Mouse (Mus musculus): Measurements from ENCODE around the gene Efhb. TPM values are rescaled to one million over a fixed set of nuclear protein-coding genes. Genes with fewer than 3 reads are reported as not detected.

Efhb gene
- 0.81 and 0.83 TPM in 2 replicates for polyA plus RNA-seq (2012; rRNA removed)

GRCm38 (mm10) chr17:53462603-53463495 is at the start of gene Efhb:
TSS of gene Efhb (minus strand) at chr17:53463321.

DNA sequence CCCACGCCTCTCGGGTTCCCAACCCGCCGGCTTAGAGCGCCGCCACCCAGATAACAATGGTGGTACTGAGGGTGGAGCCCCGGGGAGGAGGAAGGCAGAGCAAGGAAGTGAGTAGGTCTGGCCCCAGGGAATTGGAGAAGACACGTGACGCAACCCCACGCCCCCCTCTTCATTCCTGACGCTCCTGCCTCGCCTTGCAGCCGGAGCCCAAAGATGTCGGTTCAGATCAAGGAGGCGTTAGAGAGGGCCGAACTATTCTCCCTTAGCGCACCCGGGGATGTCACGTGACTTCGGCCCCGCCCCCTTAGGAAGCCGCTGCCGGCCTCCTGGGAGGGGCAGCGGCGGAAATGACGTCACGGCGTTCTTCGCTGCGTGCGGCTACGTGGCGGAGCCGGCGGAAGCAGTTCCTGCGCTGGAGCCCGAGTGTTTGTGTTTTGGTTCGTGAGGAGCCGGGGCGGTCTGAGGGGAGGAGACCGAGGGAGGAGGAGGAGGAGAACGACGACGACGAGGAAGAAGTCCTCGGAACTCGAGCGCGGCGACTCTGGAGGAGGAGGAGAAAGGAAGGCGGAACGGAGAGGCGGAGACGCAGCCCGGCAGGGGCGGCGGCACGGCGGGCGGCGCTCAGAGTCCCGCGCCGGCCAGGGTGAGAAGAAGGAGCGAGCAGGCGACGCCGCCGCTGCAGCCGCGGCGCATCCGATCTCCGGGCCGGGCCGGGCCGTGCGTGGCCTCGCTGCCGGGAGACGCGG is 15.9 kb upstream of the Efhb start, which contains the start of gene Rab5a:
TSS of gene Rab5a (plus strand) at position 377 of the 746 bp plus-strand sequence.

Other genes with a start within 250 kb of the Efhb start
- gene Rab5a, start 15.9 kb upstream of the Efhb start, polyA plus RNA-seq (2012; rRNA removed), result 52.1 and 98.3 TPM in 2 replicates
- gene Pp2d1, start 76.1 kb upstream of the Efhb start, polyA plus RNA-seq (2012; rRNA removed), result 0.04 TPM in 1 of 2 replicates, not detected in the other
- 6.5 and 7.9 TPM in 2 replicates for gene Kat2b, start 103.5 kb upstream of the Efhb start, polyA plus RNA-seq (2012; rRNA removed)
- 24.0 and 27.3 TPM in 2 replicates for gene Sgo1, start 226.0 kb upstream of the Efhb start, polyA plus RNA-seq (2012; rRNA removed)

All from central nervous system, embryonic 11.5 days (tissue).